Mouse (Mus musculus) lung, adult 2 months (tissue): ENCODE data around the gene Sun2.

Experiments used
- CTCF ChIP-seq: fragments of 200-500 bp; IDR thresholded peaks from 2 replicates; pipeline ENCODE4 v1.5.1; 2011; ENCODE audit warnings: mild to moderate bottlenecking, low read length, control low read depth; ENCODE audit not compliant: insufficient read depth
- POLR2A ChIP-seq: fragments of 200-500 bp; IDR thresholded peaks from 2 replicates; pipeline ENCODE4 v1.6.1; 2011; ENCODE audit warnings: low read depth, mild to moderate bottlenecking, control low read depth, low read length, borderline replicate concordance; ENCODE audit errors: extremely low read depth

DNA sequence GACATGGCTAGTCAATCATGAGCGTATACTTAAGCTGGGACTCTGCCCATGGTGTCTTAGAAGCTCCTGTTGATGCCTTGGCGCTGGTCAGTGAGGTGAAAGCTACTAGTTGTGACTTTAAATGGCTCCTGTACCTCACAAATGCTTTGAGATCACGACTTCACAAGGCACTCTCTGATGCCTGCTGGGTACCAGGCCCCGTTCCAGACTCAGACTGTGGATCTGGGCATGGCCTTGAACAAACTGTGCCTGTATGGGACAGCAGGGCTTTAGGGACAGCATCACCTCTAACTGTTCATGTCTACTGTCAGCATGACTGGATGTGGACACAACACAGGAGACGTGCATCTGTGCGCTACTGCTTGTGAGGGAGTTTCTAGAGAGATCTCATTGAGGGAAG is 48.6 kb upstream of the Sun2 start:
- no peak for TF ChIP-seq CTCF
- no peak for TF ChIP-seq POLR2A
